Mouse (Mus musculus) midbrain, embryonic 12.5 days (tissue): ENCODE data around the gene Paqr9. TPM values are rescaled to one million over a fixed set of nuclear protein-coding genes. Genes with fewer than 3 reads are reported as not detected.

Source experiments
- ATAC-seq: fragments of 200-750 bp; cut with Nextera tagmentation; 2 replicates; pipeline ENCODE4 v1.8.0; 2017; ENCODE audit warnings: low read depth, moderate TSS enrichment, moderate library complexity; ENCODE audit not compliant: low FRiP score
- H3K27ac ChIP-seq: fragments of 300-500 bp; sonication (generic); replicated peaks from 2 replicates; pipeline ENCODE4 v1.5.1; 2016; ENCODE audit warnings: mild to moderate bottlenecking
- H3K27me3 ChIP-seq: fragments of 300-500 bp; sonication (generic); 2 replicates; pipeline ENCODE4 v1.6.1; 2016; ENCODE audit warnings: mild to moderate bottlenecking
- H3K36me3 ChIP-seq: fragments of 300-500 bp; sonication (generic); 2 replicates; pipeline ENCODE4 v1.6.1; 2016
- H3K4me1 ChIP-seq: fragments of 300-500 bp; sonication (generic); 2 replicates; pipeline ENCODE4 v1.6.1; 2016
- H3K4me2 ChIP-seq: fragments of 300-500 bp; sonication (generic); replicated peaks from 2 replicates; pipeline ENCODE4 v1.6.1; 2016; ENCODE audit warnings: mild to moderate bottlenecking, moderate library complexity
- H3K4me3 ChIP-seq: fragments of 300-500 bp; sonication (generic); 2 replicates; pipeline ENCODE4 v1.5.1; 2016; ENCODE audit warnings: mild to moderate bottlenecking
- H3K9ac ChIP-seq: fragments of 300-500 bp; sonication (generic); replicated peaks from 2 replicates; pipeline ENCODE4 v1.6.1; 2016; ENCODE audit warnings: mild to moderate bottlenecking, moderate library complexity
- H3K9me3 ChIP-seq: fragments of 300-500 bp; sonication (generic); 2 replicates; pipeline ENCODE4 v1.6.1; 2016; ENCODE audit warnings: mild to moderate bottlenecking
- WGBS: fragments of 180-500 bp; shearing (Covaris S2); methylation state at CpG from one replicate; pipeline ENCODE4 v1.1.7; 2016; 5-methylcytosine and 5-hydroxymethylcytosine counted together
- polyA plus RNA-seq: library from polyadenylated mRNA; unstranded; fragments of >200 nt; fragmentation: Nextera tagmentation; extraction: Ambion mirVana; gene quantifications from 2 replicates; pipeline ENCODE4 v1.2.1, GENCODE M21; 2016

Paqr9 gene
- polyA plus RNA-seq, 1 experiment from 2014 or later, result 0.64 TPM

- 0 out of 2 replicates have a peak, but pooled peaks have one; percentile 54 for ATAC-seq
- Histone ChIP-seq H3K27me3 (no peaks in the 10 kb centered on the region), H3K4me2 (no peak overlapping the region), H3K27ac (no peak overlapping the region), H3K4me1 (peaks cover under 1% of the 10 kb centered on the region; the same call in 1 of the 2 replicates), H3K9ac (no peak overlapping the region), H3K36me3 (no peaks in the 10 kb centered on the region), H3K4me3 (no peak overlapping the region), H3K9me3 (no peaks in the 10 kb centered on the region)
- 12% methylated on average over 2 of the region's 2 CpGs for WGBS
Measured at GRCm38 (mm10) chr9:95525961-95526360, 33.5 kb upstream of the Paqr9 start.

DNA sequence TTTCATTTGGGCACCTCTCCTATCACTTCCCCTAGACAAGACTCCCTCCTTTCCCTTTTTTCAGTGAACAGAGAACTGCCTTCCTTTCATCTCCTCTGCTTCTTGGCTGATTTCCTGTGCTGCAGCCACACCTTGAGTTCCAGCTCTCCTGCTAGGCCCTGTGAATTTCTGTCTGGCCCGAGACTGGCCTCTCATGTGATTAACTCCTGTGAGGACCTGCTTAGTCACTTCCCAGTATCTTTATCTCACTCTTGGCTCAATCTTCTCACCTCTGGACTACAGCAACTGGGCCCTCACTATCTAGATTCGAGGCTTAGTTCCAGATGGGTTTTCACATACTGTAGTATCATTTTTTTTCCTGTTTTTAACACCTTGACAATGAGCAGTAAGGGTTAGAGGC is 31.8 kb upstream of the Paqr9 start:
- H3K27ac ChIP-seq, result no peak overlapping the region
- peaks cover 5% of the 10 kb centered on the region; the same call in 1 of the 2 replicates for H3K4me1 ChIP-seq
- H3K9ac ChIP-seq, result no peak overlapping the region
- 69% methylated on average over 2 of the region's 2 CpGs for WGBS
- H3K36me3 ChIP-seq, result no peaks in the 10 kb centered on the region
- ATAC-seq, result no peak
- no peaks in the 10 kb centered on the region for H3K27me3 ChIP-seq
- no peak overlapping the region for H3K4me2 ChIP-seq
- H3K9me3 ChIP-seq, result no peaks in the 10 kb centered on the region
- no peak overlapping the region for H3K4me3 ChIP-seq

DNA sequence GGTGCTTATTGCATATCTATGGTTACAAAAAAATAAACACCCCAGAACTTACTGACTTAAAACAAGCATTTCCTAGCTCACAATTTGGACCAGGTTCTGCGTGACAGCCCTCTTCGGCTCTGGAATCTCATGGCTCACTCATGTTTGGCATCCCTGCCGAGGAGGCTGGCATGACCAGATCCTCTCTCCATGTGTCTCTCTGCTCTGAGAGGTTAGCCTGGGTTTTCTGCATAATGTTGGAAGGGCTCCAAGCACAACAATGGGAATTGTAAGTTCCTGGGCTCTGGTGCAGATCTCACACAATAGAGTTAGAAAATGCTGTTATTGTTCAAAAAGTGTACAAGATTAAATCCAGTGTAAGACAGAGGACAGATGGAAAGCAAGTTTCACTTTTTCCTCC is 28.3 kb upstream of the Paqr9 start:
- 62% methylated on average over 3 of the region's 3 CpGs for whole genome bisulfite sequencing
- no peaks in the 10 kb centered on the region for H3K9me3 ChIP-seq
- no peak for ATAC-seq
- no peaks in the 10 kb centered on the region for H3K27me3 ChIP-seq
- H3K4me1 ChIP-seq, result peaks cover 5% of the 10 kb centered on the region; the same call in 1 of the 2 replicates
- H3K36me3 ChIP-seq, result no peaks in the 10 kb centered on the region
- H3K4me3 ChIP-seq, result no peak overlapping the region
- no peak overlapping the region for H3K27ac ChIP-seq
- H3K9ac ChIP-seq, result no peak overlapping the region
- no peak overlapping the region for H3K4me2 ChIP-seq

DNA sequence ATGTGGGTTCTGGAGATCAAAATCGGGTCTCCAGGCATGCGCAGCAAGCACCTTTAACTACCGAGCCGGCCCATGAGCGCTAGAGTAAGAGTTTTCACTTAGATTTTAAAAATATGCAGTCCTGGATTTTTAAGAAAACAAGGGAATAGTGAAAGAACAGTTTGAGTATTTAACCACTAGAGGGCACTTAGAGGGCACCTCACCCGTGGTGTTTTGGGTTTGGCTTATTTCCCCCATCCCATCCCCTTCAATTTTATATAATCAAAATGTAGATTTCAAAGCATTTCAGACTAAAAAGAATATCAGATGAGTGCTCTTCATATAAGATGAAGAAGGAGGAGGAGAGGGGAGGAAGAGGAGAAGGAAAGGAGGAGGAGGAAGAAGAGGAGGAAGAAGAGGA is 25.6 kb upstream of the Paqr9 start:
- no peaks in the 10 kb centered on the region for H3K9me3 ChIP-seq
- ATAC-seq, result no peak
- 46% methylated on average over 6 of the region's 6 CpGs for WGBS
- no peaks in the 10 kb centered on the region for H3K36me3 ChIP-seq
- H3K4me3 ChIP-seq, result no peak overlapping the region
- H3K27ac ChIP-seq, result no peak overlapping the region
- no peak overlapping the region for H3K9ac ChIP-seq
- H3K27me3 ChIP-seq, result no peaks in the 10 kb centered on the region
- peaks cover 5% of the 10 kb centered on the region; the same call in 1 of the 2 replicates for H3K4me1 ChIP-seq
- H3K4me2 ChIP-seq, result no peak overlapping the region

- H3K4me2 ChIP-seq, result no peak overlapping the region
- ATAC-seq, result no peak
- H3K27me3 ChIP-seq, result no peaks in the 10 kb centered on the region
- H3K9ac ChIP-seq, result no peak overlapping the region
- 59% methylated on average over 2 of the region's 2 CpGs for WGBS
- no peak overlapping the region for H3K4me3 ChIP-seq
- H3K27ac ChIP-seq, result no peak overlapping the region
- no peaks in the 10 kb centered on the region for H3K36me3 ChIP-seq
- no peaks in the 10 kb centered on the region for H3K9me3 ChIP-seq
- H3K4me1 ChIP-seq, result no peaks in the 10 kb centered on the region
Measured at GRCm38 (mm10) chr9:95539176-95539800, 20.2 kb upstream of the Paqr9 start.

- H3K27me3 ChIP-seq, result no peaks in the 10 kb centered on the region
- no peak overlapping the region for H3K4me3 ChIP-seq
- 57% methylated on average over 4 of the region's 4 CpGs for WGBS
- H3K27ac ChIP-seq, result no peak overlapping the region
- H3K9ac ChIP-seq, result no peak overlapping the region
- no peaks in the 10 kb centered on the region for H3K36me3 ChIP-seq
- no peaks in the 10 kb centered on the region for H3K9me3 ChIP-seq
- no peak overlapping the region for H3K4me2 ChIP-seq
- no peaks in the 10 kb centered on the region for H3K4me1 ChIP-seq
- ATAC-seq, result no peak
Measured at GRCm38 (mm10) chr9:95540487-95540886, 19.0 kb upstream of the Paqr9 start.

DNA sequence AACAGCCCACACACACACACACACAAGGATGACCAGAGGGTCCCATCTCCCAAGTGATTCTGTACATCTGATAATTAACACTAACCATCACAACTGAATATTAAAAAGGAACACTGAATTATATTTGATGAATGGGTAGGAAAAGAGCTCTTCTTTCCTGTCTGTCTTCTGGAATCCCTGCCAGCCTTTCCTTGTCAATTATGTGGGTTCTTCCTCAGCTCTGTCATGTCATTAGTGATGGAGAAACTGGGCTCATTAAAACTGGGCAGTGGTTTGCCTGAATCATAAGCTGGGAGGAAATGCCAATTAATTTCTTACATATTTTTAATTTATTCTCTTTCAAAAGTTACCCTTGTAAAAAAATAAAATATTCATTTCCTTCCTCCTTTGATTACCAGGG is 18.2 kb upstream of the Paqr9 start:
- Histone ChIP-seq H3K27me3 (no peaks in the 10 kb centered on the region), H3K9ac (no peak overlapping the region), H3K4me2 (no peak overlapping the region), H3K9me3 (no peaks in the 10 kb centered on the region), H3K4me3 (no peak overlapping the region), H3K36me3 (no peaks in the 10 kb centered on the region), H3K27ac (no peak overlapping the region), H3K4me1 (no peaks in the 10 kb centered on the region)
- no peak for ATAC-seq

DNA sequence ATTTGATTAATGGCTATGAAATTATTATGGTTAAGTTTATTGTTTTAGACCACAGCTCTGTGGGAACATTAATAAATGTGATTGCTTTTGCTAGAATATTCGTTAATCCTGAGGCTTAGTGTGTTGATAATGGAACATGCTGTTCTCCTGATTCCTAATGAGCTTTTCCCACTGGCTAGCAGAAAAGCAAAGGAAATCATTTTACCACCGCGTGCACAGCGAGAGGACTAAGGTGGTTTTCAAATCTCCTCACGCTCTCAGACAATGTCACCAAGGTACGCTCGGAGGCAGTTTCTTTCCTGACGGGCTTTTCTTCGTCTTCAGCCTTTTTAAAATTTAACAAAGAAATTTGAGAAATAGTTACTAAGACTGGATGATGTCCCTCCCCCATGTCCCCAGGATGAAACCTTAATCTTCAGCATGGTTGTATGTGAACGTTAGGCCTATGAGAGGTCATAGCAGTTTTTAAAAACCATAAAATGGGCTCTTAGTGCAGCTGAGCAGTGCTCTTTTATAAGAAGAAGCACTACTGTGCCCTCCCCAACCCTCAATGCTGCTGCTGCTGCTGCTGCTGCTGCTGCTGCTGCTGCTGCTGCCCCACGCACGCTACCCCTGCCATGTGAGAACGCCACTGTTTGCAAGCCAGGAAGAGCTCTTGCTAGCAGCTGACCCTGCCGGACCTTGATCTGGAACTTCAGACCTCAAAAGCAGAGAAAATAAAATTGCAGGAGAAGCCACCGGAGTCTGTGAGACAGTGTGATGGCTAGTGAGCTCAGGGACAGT is 17.6 kb upstream of the Paqr9 start:
- Histone ChIP-seq H3K27me3 (no peaks in the 10 kb centered on the region), H3K9ac (no peak overlapping the region), H3K27ac (peak overlapping the region; percentile 25; the same call in 1 of the 2 replicates), H3K9me3 (no peaks in the 10 kb centered on the region), H3K36me3 (no peaks in the 10 kb centered on the region), H3K4me3 (no peak overlapping the region), H3K4me1 (no peaks in the 10 kb centered on the region), H3K4me2 (no peak overlapping the region)
- ATAC-seq, result no peak
- 72% methylated on average over 15 of the region's 15 CpGs for WGBS

DNA sequence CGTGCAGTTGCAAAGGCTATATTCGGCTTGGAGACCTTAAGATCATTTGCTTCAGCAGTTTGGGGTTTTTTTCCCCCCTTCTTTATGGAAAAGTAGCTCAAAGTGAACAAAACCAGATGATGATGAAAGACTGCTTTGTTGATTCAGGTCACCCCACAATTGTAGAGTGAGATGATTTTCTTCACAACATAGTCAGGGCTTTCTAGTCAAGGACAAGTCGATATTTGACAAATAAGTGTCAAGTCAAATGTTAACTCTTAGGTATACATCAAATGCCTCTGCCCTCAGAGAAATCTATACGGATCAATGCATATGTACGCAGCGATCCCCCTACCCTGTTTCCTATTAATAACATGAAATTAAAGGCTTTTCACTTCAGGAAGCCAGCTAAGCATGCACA is 17.0 kb upstream of the Paqr9 start:
- Histone ChIP-seq H3K36me3 (no peaks in the 10 kb centered on the region), H3K27me3 (no peaks in the 10 kb centered on the region), H3K9me3 (no peaks in the 10 kb centered on the region), H3K9ac (no peak overlapping the region), H3K4me3 (no peak overlapping the region), H3K4me2 (no peak overlapping the region), H3K4me1 (no peaks in the 10 kb centered on the region), H3K27ac (peak overlapping the region; percentile 25; the same call in 1 of the 2 replicates)
- WGBS, result 81% methylated on average over 6 of the region's 6 CpGs
- ATAC-seq, result no peak

- Histone ChIP-seq H3K27me3 (no peaks in the 10 kb centered on the region), H3K4me2 (no peak overlapping the region), H3K4me3 (no peak overlapping the region), H3K9me3 (no peaks in the 10 kb centered on the region), H3K27ac (no peak overlapping the region), H3K36me3 (no peaks in the 10 kb centered on the region), H3K4me1 (no peaks in the 10 kb centered on the region), H3K9ac (no peak overlapping the region)
- ATAC-seq, result no peak
- 92% methylated on average over 4 of the region's 4 CpGs for WGBS
Measured at GRCm38 (mm10) chr9:95544598-95544997, 14.9 kb upstream of the Paqr9 start.

- Histone ChIP-seq H3K9me3 (no peaks in the 10 kb centered on the region), H3K4me3 (no peak overlapping the region), H3K27me3 (no peaks in the 10 kb centered on the region), H3K4me2 (no peak overlapping the region), H3K27ac (no peak overlapping the region), H3K4me1 (no peaks in the 10 kb centered on the region), H3K36me3 (no peaks in the 10 kb centered on the region), H3K9ac (no peak overlapping the region)
- 71% methylated on average over 7 of the region's 7 CpGs for WGBS
- ATAC-seq, result no peak
Measured at GRCm38 (mm10) chr9:95546679-95547078, 12.8 kb upstream of the Paqr9 start.

DNA sequence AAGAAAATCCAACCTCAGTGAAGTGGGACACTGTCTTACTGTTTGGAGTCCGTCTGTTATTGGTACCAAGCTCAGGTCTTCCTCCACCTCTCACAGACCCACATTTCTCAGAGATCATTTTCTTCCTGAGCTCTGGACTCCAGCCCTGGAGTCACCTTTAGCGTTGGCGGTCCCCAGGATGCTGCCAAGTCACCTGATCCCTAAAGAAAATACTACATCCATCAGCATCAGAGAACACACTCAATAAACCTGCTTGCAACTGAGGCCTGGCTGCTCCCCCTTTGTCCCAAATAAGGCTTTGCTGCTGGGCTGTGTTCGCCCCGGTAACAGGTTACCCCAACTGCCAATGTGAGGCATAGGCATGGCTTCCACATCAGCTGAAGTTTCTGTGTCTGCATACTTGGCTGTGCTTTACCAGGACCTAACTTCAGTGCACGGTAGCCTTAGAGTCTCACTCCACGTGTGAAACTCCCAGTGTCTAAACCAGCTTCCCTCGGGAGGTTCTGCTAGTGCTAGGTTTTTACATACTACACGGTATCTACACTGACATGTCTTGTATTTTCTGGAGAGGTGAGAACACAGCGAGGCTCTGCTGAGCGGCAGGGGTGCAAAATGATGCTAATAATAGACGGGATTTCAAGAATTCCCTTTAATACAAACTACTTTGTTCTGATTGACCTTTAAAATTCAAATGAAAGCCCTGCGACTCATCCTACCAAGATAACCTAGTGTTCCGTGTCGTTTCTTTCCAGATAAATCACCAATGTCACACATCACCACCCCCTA is 9.6 kb upstream of the Paqr9 start:
- Histone ChIP-seq H3K4me2 (no peak overlapping the region), H3K27ac (no peak overlapping the region), H3K9ac (no peak overlapping the region), H3K4me3 (no peak overlapping the region), H3K4me1 (no peaks in the 10 kb centered on the region), H3K27me3 (no peaks in the 10 kb centered on the region; the same call in 1 of the 2 replicates), H3K9me3 (no peaks in the 10 kb centered on the region), H3K36me3 (no peaks in the 10 kb centered on the region)
- no peak for ATAC-seq
- 73% methylated on average over 15 of the region's 15 CpGs for WGBS
